Mouse (Mus musculus) left cerebral cortex, adult 9 months (tissue): Measurements from ENCODE around the gene Hydin.

ENCODE experiments used
- DNase-seq, 2 experiments: peaks; one replicate each; pipeline ENCODE4 v3.0.0; 2022; ENCODE audit warnings: low spot score in 2 of 2

Hydin gene

GRCm38 (mm10) chr8:110440528-110440927, 173.8 kb downstream of the Hydin start:
- no peak for DNase-seq

- no peak for DNase-seq
These were observed 177.5 kb downstream of the Hydin start for GRCm38 (mm10) chr8:110444276-110444675.

GRCm38 (mm10) chr8:110450463-110450862, 183.7 kb downstream of the Hydin start:
- DNase-seq = no peak

- no peak for DNase-seq
These were observed 187.7 kb downstream of the Hydin start for GRCm38 (mm10) chr8:110454466-110454865.

- no peak for DNase-seq
These were observed 190.6 kb downstream of the Hydin start for GRCm38 (mm10) chr8:110457424-110457823.

GRCm38 (mm10) chr8:110462627-110463208, 195.9 kb downstream of the Hydin start:
- no peak for DNase-seq

- no peak for DNase-seq
These were observed 197.1 kb downstream of the Hydin start for GRCm38 (mm10) chr8:110463773-110464460.

- peak in 1 of 2 experiments; percentile 11 for DNase-seq
These were observed 198.8 kb downstream of the Hydin start for GRCm38 (mm10) chr8:110465606-110466005.

GRCm38 (mm10) chr8:110477256-110477655, 210.5 kb downstream of the Hydin start:
- DNase-seq = no peak

GRCm38 (mm10) chr8:110478576-110478975, 211.8 kb downstream of the Hydin start:
- DNase-seq = peak in 1 of 2 experiments; percentile 54

- no peak for DNase-seq
These were observed 212.6 kb downstream of the Hydin start for GRCm38 (mm10) chr8:110479401-110479800.

GRCm38 (mm10) chr8:110482275-110482674, 215.5 kb downstream of the Hydin start:
- no peak for DNase-seq

GRCm38 (mm10) chr8:110485234-110485633, 218.5 kb downstream of the Hydin start:
- no peak for DNase-seq

- DNase-seq = no peak
These were observed 219.2 kb downstream of the Hydin start for GRCm38 (mm10) chr8:110486020-110486419.

- DNase-seq = no peak
These were observed 220.9 kb downstream of the Hydin start for GRCm38 (mm10) chr8:110487644-110488043.

- DNase-seq = no peak
These were observed 222.6 kb downstream of the Hydin start for GRCm38 (mm10) chr8:110489344-110489743.

GRCm38 (mm10) chr8:110491118-110491517, 224.3 kb downstream of the Hydin start:
- no peak for DNase-seq

- DNase-seq = no peak
These were observed 229.5 kb downstream of the Hydin start for GRCm38 (mm10) chr8:110496286-110496685.

- DNase-seq = no peak
These were observed 233.5 kb downstream of the Hydin start for GRCm38 (mm10) chr8:110500253-110500652.

GRCm38 (mm10) chr8:110500661-110501060, 233.9 kb downstream of the Hydin start:
- DNase-seq = no peak

GRCm38 (mm10) chr8:110501330-110501729, 234.6 kb downstream of the Hydin start:
- no peak for DNase-seq

- DNase-seq = no peak
These were observed 236.1 kb downstream of the Hydin start for GRCm38 (mm10) chr8:110502880-110503279.

GRCm38 (mm10) chr8:110508766-110509165, 242.0 kb downstream of the Hydin start:
- no peak for DNase-seq

- no peak for DNase-seq
These were observed 253.0 kb downstream of the Hydin start for GRCm38 (mm10) chr8:110519790-110520189.
